Mouse (Mus musculus) neural tube, embryonic 11.5 days (tissue): ENCODE results near the gene Col4a5. TPM values are rescaled to one million over a fixed set of nuclear protein-coding genes. Genes with fewer than 3 reads are reported as not detected.

ENCODE experiments used
- ATAC-seq: fragments of 200-750 bp; cut with Nextera tagmentation; 2 replicates; pipeline ENCODE4 v1.8.0; 2017; ENCODE audit warnings: moderate number of reproducible peaks, mild to moderate bottlenecking, moderate TSS enrichment, moderate library complexity; ENCODE audit not compliant: insufficient read depth, low FRiP score, low TSS enrichment
- DNase-seq: peaks from one replicate; pipeline ENCODE4 v3.0.0-alpha.2; 2015; ENCODE audit warnings: low spot score
- H3K27ac ChIP-seq: fragments of 300-500 bp; sonication (generic); 2 replicates; pipeline ENCODE4 v1.5.1; 2014; ENCODE audit warnings: low read depth, mild to moderate bottlenecking, low read length
- H3K27me3 ChIP-seq: fragments of 300-500 bp; sonication (generic); 2 replicates; pipeline ENCODE4 v1.6.1; 2014; ENCODE audit warnings: mild to moderate bottlenecking, low read length, mixed read lengths; ENCODE audit not compliant: control insufficient read depth, insufficient read depth
- H3K36me3 ChIP-seq: fragments of 300-500 bp; sonication (generic); 2 replicates; pipeline ENCODE4 v1.6.1; 2014; ENCODE audit warnings: mild to moderate bottlenecking, low read length, moderate library complexity, mixed read lengths; ENCODE audit not compliant: control insufficient read depth, insufficient read depth
- H3K4me1 ChIP-seq: fragments of 300-500 bp; sonication (generic); 2 replicates; pipeline ENCODE4 v1.6.1; 2014; ENCODE audit warnings: low read length, mixed read lengths; ENCODE audit not compliant: control insufficient read depth, insufficient read depth
- H3K4me2 ChIP-seq: fragments of 300-500 bp; sonication (generic); 2 replicates; pipeline ENCODE4 v1.6.1; 2014; ENCODE audit warnings: low read depth, mild to moderate bottlenecking, moderate library complexity
- H3K4me3 ChIP-seq: fragments of 300-500 bp; sonication (generic); 2 replicates; pipeline ENCODE4 v1.5.1; 2014; ENCODE audit warnings: low read depth, low read length
- H3K9ac ChIP-seq: fragments of 300-500 bp; sonication (generic); 2 replicates; pipeline ENCODE4 v1.6.1; 2014; ENCODE audit warnings: mild to moderate bottlenecking, low read length
- H3K9me3 ChIP-seq: fragments of 300-500 bp; sonication (generic); 2 replicates; pipeline ENCODE4 v1.6.1; 2016; ENCODE audit warnings: low read length; ENCODE audit not compliant: control insufficient read depth
- WGBS: fragments of 180-500 bp; shearing (Covaris S2); extraction: QIAGEN DNeasy Blood & Tissue Kit; methylation state at CpG from one replicate; pipeline ENCODE4 v1.1.7; 2014; 5-methylcytosine and 5-hydroxymethylcytosine counted together
- polyA plus RNA-seq: library from polyadenylated mRNA; unstranded; fragments of >200 nt; fragmentation: Nextera tagmentation; extraction: Ambion mirVana; gene quantifications from 2 replicates; pipeline ENCODE4 v1.2.1, GENCODE M21; 2014

Col4a5 gene
- polyA plus RNA-seq, 1 experiment from 2014 or later: 11.9 TPM

GRCm38 (mm10) chrX:141533447-141533846 lies 58.3 kb downstream of the Col4a5 start:
- Histone ChIP-seq H3K27me3 (no peaks in the 10 kb centered on the region), H3K9ac (no peak overlapping the region), H3K27ac (no peak overlapping the region), H3K9me3 (no peaks in the 10 kb centered on the region), H3K36me3 (no peaks in the 10 kb centered on the region), H3K4me3 (no peak overlapping the region), H3K4me2 (no peak overlapping the region), H3K4me1 (no peaks in the 10 kb centered on the region)
- no peak for DNase-seq
- no peak for ATAC-seq

GRCm38 (mm10) chrX:141547471-141547870 lies 72.3 kb downstream of the Col4a5 start:
- no peaks in the 10 kb centered on the region for H3K4me1 ChIP-seq
- no peak overlapping the region for H3K4me2 ChIP-seq
- H3K27ac ChIP-seq: no peak overlapping the region
- H3K9me3 ChIP-seq: no peaks in the 10 kb centered on the region
- H3K36me3 ChIP-seq: no peaks in the 10 kb centered on the region
- no peaks in the 10 kb centered on the region for H3K27me3 ChIP-seq
- WGBS: 96% methylated on average over 2 of the region's 2 CpGs
- H3K9ac ChIP-seq: no peak overlapping the region
- ATAC-seq: no peak
- DNase-seq: no peak
- no peak overlapping the region for H3K4me3 ChIP-seq

GRCm38 (mm10) chrX:141590242-141590641 lies 115.1 kb downstream of the Col4a5 start:
- Histone ChIP-seq H3K4me2 (no peak overlapping the region), H3K27ac (no peak overlapping the region), H3K27me3 (no peaks in the 10 kb centered on the region), H3K9ac (no peak overlapping the region), H3K4me1 (no peaks in the 10 kb centered on the region), H3K9me3 (no peaks in the 10 kb centered on the region), H3K36me3 (no peaks in the 10 kb centered on the region), H3K4me3 (no peak overlapping the region)
- no peak for DNase-seq
- no peak for ATAC-seq
- WGBS: 35% methylated on average over 3 of the region's 3 CpGs

GRCm38 (mm10) chrX:141721725-141722124 lies 246.5 kb downstream of the Col4a5 start:
- Histone ChIP-seq H3K27me3 (peaks cover 54% of the 10 kb centered on the region), H3K9me3 (no peaks in the 10 kb centered on the region), H3K9ac (no peak overlapping the region), H3K36me3 (no peaks in the 10 kb centered on the region), H3K4me2 (peak overlapping the region; percentile 47), H3K27ac (no peak overlapping the region), H3K4me3 (peak overlapping the region; percentile 24), H3K4me1 (no peaks in the 10 kb centered on the region)
- ATAC-seq (no peak), DNase-seq (peak; percentile 39)
- WGBS: 12% methylated on average over 33 of the region's 33 CpGs

GRCm38 (mm10) chrX:141723936-141724335 lies 248.8 kb downstream of the Col4a5 start:
- Histone ChIP-seq H3K27me3 (peaks cover 57% of the 10 kb centered on the region), H3K27ac (no peak overlapping the region), H3K36me3 (no peaks in the 10 kb centered on the region), H3K4me1 (no peaks in the 10 kb centered on the region), H3K9ac (no peak overlapping the region), H3K4me3 (peak overlapping the region; percentile 37), H3K9me3 (no peaks in the 10 kb centered on the region), H3K4me2 (peak overlapping the region; percentile 41)
- ATAC-seq (no peak), DNase-seq (peak; percentile 44)
- WGBS: 16% methylated on average over 16 of the region's 16 CpGs

- H3K4me1 ChIP-seq: no peaks in the 10 kb centered on the region
- DNase-seq (peak; percentile 25), ATAC-seq (peak; percentile 25; the same call in 1 of the 2 replicates)
- no peak overlapping the region for H3K9ac ChIP-seq
- peak overlapping the region; percentile 37 for H3K4me3 ChIP-seq
- WGBS: 14% methylated on average over 41 of the region's 52 CpGs
- H3K27me3 ChIP-seq: peaks cover 57% of the 10 kb centered on the region
- no peaks in the 10 kb centered on the region for H3K9me3 ChIP-seq
- H3K27ac ChIP-seq: no peak overlapping the region
- H3K4me2 ChIP-seq: peak overlapping the region; percentile 41
- H3K36me3 ChIP-seq: no peaks in the 10 kb centered on the region
Measured at GRCm38 (mm10) chrX:141724391-141724891, 249.3 kb downstream of the Col4a5 start.

GRCm38 (mm10) chrX:141724937-141725918 lies 250.0 kb downstream of the Col4a5 start, which contains the start of gene Irs4:
Gene Irs4, minus strand, starts transcription at chrX:141725263.
- Histone ChIP-seq H3K27ac (no peak within 1 kb of the TSS), H3K4me1 (no peaks in the 10 kb centered on the region), H3K36me3 (no peaks in the 10 kb centered on the region), H3K9ac (no peak within 1 kb of the TSS), H3K4me2 (peak within 1 kb of the TSS; percentile 41), H3K27me3 (peaks cover 52% of the 10 kb centered on the region), H3K4me3 (peak within 1 kb of the TSS; percentile 37), H3K9me3 (no peaks in the 10 kb centered on the region)
- ATAC-seq (peak; percentile 82), DNase-seq (peak; percentile 62)
- WGBS: 19% methylated on average over 43 of the region's 51 CpGs

- H3K9ac ChIP-seq: no peak overlapping the region
- WGBS: 61% methylated on average over 5 of the region's 5 CpGs
- no peak overlapping the region for H3K27ac ChIP-seq
- H3K4me3 ChIP-seq: no peak overlapping the region
- no peaks in the 10 kb centered on the region for H3K4me1 ChIP-seq
- H3K36me3 ChIP-seq: no peaks in the 10 kb centered on the region
- no peak overlapping the region for H3K4me2 ChIP-seq
- H3K27me3 ChIP-seq: peaks cover 12% of the 10 kb centered on the region; the same call in 1 of the 2 replicates
- H3K9me3 ChIP-seq: no peaks in the 10 kb centered on the region
- ATAC-seq: no peak
- DNase-seq: no peak
Measured at GRCm38 (mm10) chrX:141729570-141729969, 254.4 kb downstream of the Col4a5 start.
